Mouse (Mus musculus): ENCODE results near the gene Dmgdh. TPM values are rescaled to one million over a fixed set of nuclear protein-coding genes. Genes with fewer than 3 reads are reported as not detected.

Dmgdh gene
- total and polyA plus RNA-seq, 3 experiments, result 0.20 to 0.27 TPM; not detected in 1

GRCm38 (mm10) chr13:93653382-93653781 lies 20.9 kb upstream of the Dmgdh start:
- Histone ChIP-seq H3K27me3 (replicated peaks) (no peaks in the 10 kb centered on the region), H3K79me2 (replicated peaks; ENCODE audit: control insufficient read depth, extremely low read depth, insufficient read depth, poor library complexity, severe bottlenecking) (no peaks in the 10 kb centered on the region), H3K36me3 (replicated peaks in 1 of 2; ENCODE audit: control insufficient read depth in 1 of 2, insufficient read depth in 1 of 2, low read length in 1 of 2) (no peaks in the 10 kb centered on the region), H3K4me1 (ENCODE audit: control insufficient read depth in 1 of 2, insufficient read depth in 2 of 2) (no peaks in the 10 kb centered on the region), H3K9me3 (replicated peaks; ENCODE audit: low read length) (peaks cover 2% of the 10 kb centered on the region), H3K4me2 (ENCODE audit: insufficient read depth, low read depth, poor library complexity, severe bottlenecking) (no peak overlapping the region), H3K27ac (ENCODE audit: insufficient read depth, low read depth) (no peak overlapping the region), H3K4me3 (replicated peaks in 1 of 3; ENCODE audit: low read depth in 2 of 3, low read length in 2 of 3, poor library complexity in 1 of 3) (no peak overlapping the region), H3K9ac (ENCODE audit: insufficient read depth, low read depth) (no peak overlapping the region)
- no peak for DNase-seq (ENCODE audit: extremely low read depth)
- TF ChIP-seq GABPA (IDR thresholded peaks at IDR 0.05; ENCODE audit: insufficient replicate concordance, low read depth, low read length) (no peak), CHD2 (IDR thresholded peaks at IDR 0.05; ENCODE audit: low read length) (no peak), UBTF (IDR thresholded peaks at IDR 0.05; ENCODE audit: low read depth, low read length) (no peak), MYC (IDR thresholded peaks at IDR 0.05; ENCODE audit: low read depth, low read length) (no peak), NRF1 (IDR thresholded peaks at IDR 0.05; ENCODE audit: low read depth, low read length) (no peak), JUN (IDR thresholded peaks at IDR 0.05; ENCODE audit: insufficient read depth, low read depth, low read length) (no peak), ETS1 (conservative IDR thresholded peaks at IDR 0.05; ENCODE audit: low read depth, low read length) (no peak), IRF4 (IDR thresholded peaks at IDR 0.05; ENCODE audit: low read depth, low read length) (no peak), USF2 (conservative IDR thresholded peaks at IDR 0.05; ENCODE audit: low read depth, low read length) (no peak), ZKSCAN1 (IDR thresholded peaks at IDR 0.05; ENCODE audit: borderline replicate concordance, low read depth, low read length) (no peak), ZMIZ1 (IDR thresholded peaks at IDR 0.05; ENCODE audit: low read depth, low read length) (no peak), BHLHE40 (IDR thresholded peaks at IDR 0.05; ENCODE audit: low read depth, low read length) (no peak), JUND (conservative IDR thresholded peaks at IDR 0.05; ENCODE audit: low read depth, low read length) (no peak), MAFK (IDR thresholded peaks at IDR 0.05; ENCODE audit: insufficient replicate concordance, low read length) (no peak), HCFC1 (IDR thresholded peaks at IDR 0.05; ENCODE audit: low read depth, low read length) (no peak), USF1 (IDR thresholded peaks at IDR 0.05; ENCODE audit: low read depth, low read length) (no peak), NELFE (IDR thresholded peaks at IDR 0.05; ENCODE audit: low read depth, low read length) (no peak), POLR2A (IDR thresholded peaks at IDR 0.05; ENCODE audit: low read depth, low read length) (no peak), ZNF384 (IDR thresholded peaks at IDR 0.05; ENCODE audit: low read depth, low read length) (no peak), CHD1 (IDR thresholded peaks at IDR 0.05; ENCODE audit: low read depth, low read length) (no peak)
- dilution Hi-C loops (cut with MboI; ENCODE audit: extremely low pct_ligation_motif_present, extremely low pct_unique_long_range_greater_than_20kb, low sequenced_read_pairs), result no loop called here
- in situ Hi-C loops (cut with MboI; ENCODE audit: low pct_ligation_motif_present, low pct_unique_long_range_greater_than_20kb, low sequenced_read_pairs), result no loop called here

GRCm38 (mm10) chr13:93657941-93658340 lies 16.3 kb upstream of the Dmgdh start:
- in situ Hi-C loops (cut with MboI; ENCODE audit: low pct_ligation_motif_present, low pct_unique_long_range_greater_than_20kb, low sequenced_read_pairs) (no loop called here), dilution Hi-C loops (cut with MboI; ENCODE audit: extremely low pct_ligation_motif_present, extremely low pct_unique_long_range_greater_than_20kb, low sequenced_read_pairs) (no loop called here)
- H3K4me2 ChIP-seq (ENCODE audit: insufficient read depth, low read depth, poor library complexity, severe bottlenecking), result no peak overlapping the region
- no peak overlapping the region for H3K4me3 ChIP-seq (replicated peaks in 1 of 3; ENCODE audit: low read depth in 2 of 3, low read length in 2 of 3, poor library complexity in 1 of 3)
- no peaks in the 10 kb centered on the region for H3K9me3 ChIP-seq (replicated peaks; ENCODE audit: low read length)
- DNase-seq (ENCODE audit: extremely low read depth), result no peak
- no peak overlapping the region for H3K27ac ChIP-seq (ENCODE audit: insufficient read depth, low read depth)
- peaks cover 0 to 3% of the 10 kb centered on the region in 2 experiments; a peak in 2 of 4 replicates for H3K4me1 ChIP-seq (ENCODE audit: control insufficient read depth in 1 of 2, insufficient read depth in 2 of 2)
- no peaks in the 10 kb centered on the region for H3K79me2 ChIP-seq (replicated peaks; ENCODE audit: control insufficient read depth, extremely low read depth, insufficient read depth, poor library complexity, severe bottlenecking)
- no peak overlapping the region for H3K9ac ChIP-seq (ENCODE audit: insufficient read depth, low read depth)
- no peak for TF ChIP-seq TCF12 (IDR thresholded peaks at IDR 0.05; ENCODE audit: low read depth, low read length)
- no peak for TF ChIP-seq IRF4 (IDR thresholded peaks at IDR 0.05; ENCODE audit: low read depth, low read length)
- no peak for TF ChIP-seq RAD21 (IDR thresholded peaks at IDR 0.05; ENCODE audit: low read depth, low read length)
- TF ChIP-seq POLR2AphosphoS2 (IDR thresholded peaks at IDR 0.05; ENCODE audit: low read depth, low read length), result no peak
- TF ChIP-seq NRF1 (IDR thresholded peaks at IDR 0.05; ENCODE audit: low read depth, low read length), result no peak
- TF ChIP-seq TBP (conservative IDR thresholded peaks at IDR 0.05; ENCODE audit: low read depth, low read length), result no peak
- no peak for TF ChIP-seq RCOR1 (conservative IDR thresholded peaks at IDR 0.05; ENCODE audit: low read depth, low read length)
- no peak for TF ChIP-seq UBTF (IDR thresholded peaks at IDR 0.05; ENCODE audit: low read depth, low read length)
- no peak for TF ChIP-seq BHLHE40 (IDR thresholded peaks at IDR 0.05; ENCODE audit: low read depth, low read length)
- TF ChIP-seq CHD1 (IDR thresholded peaks at IDR 0.05; ENCODE audit: low read depth, low read length), result no peak
- no peak for TF ChIP-seq MEF2A (IDR thresholded peaks at IDR 0.05; ENCODE audit: borderline replicate concordance, low read depth, low read length)
- no peak for TF ChIP-seq USF1 (IDR thresholded peaks at IDR 0.05; ENCODE audit: low read depth, low read length)
- TF ChIP-seq PAX5 (IDR thresholded peaks at IDR 0.05; ENCODE audit: low read length), result no peak
- no peak for TF ChIP-seq SIN3A (IDR thresholded peaks at IDR 0.05; ENCODE audit: low read length)
- no peak for TF ChIP-seq ZKSCAN1 (IDR thresholded peaks at IDR 0.05; ENCODE audit: borderline replicate concordance, low read depth, low read length)
- no peak for TF ChIP-seq JUND (conservative IDR thresholded peaks at IDR 0.05; ENCODE audit: low read depth, low read length)
- TF ChIP-seq KAT2A (IDR thresholded peaks at IDR 0.05; ENCODE audit: insufficient replicate concordance, low read length), result no peak
- TF ChIP-seq MYC (IDR thresholded peaks at IDR 0.05; ENCODE audit: low read depth, low read length), result no peak
- H3K27me3 ChIP-seq (replicated peaks), result no peaks in the 10 kb centered on the region
- no peaks in the 10 kb centered on the region for H3K36me3 ChIP-seq (replicated peaks in 1 of 2; ENCODE audit: control insufficient read depth in 1 of 2, insufficient read depth in 1 of 2, low read length in 1 of 2)

Data from CH12.LX (cell line).